Mouse (Mus musculus): ENCODE measurements around the gene Rtf1. TPM values are rescaled to one million over a fixed set of nuclear protein-coding genes. Genes with fewer than 3 reads are reported as not detected.

Gene Rtf1
- total RNA-seq, 2 experiments from 2014 or later = 60.4 to 64.8 TPM

DNA sequence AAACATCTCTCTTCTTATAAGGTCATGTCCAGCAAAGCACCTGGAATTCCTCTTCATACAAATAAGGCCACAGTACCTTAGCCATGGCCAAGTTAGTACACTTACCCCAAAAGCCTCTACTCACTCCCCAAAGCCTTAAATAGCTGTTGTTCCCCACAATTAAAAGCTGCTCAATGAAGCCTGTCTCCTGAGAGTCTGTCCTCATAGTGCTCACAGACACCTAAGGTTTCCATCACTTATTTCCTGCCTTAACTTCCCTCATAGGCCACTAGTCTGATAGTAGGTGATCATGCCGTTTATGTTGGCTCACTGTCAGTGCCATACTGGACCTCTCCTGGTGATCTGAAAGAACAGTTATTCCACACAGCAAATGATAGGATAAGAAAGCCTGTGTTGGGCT is 87.4 kb downstream of the Rtf1 start:
- intact Hi-C loops (cut with DNase I) = no loop called here
- DNase-seq (ENCODE audit: low spot score in 2 of 2) = no peak

DNA sequence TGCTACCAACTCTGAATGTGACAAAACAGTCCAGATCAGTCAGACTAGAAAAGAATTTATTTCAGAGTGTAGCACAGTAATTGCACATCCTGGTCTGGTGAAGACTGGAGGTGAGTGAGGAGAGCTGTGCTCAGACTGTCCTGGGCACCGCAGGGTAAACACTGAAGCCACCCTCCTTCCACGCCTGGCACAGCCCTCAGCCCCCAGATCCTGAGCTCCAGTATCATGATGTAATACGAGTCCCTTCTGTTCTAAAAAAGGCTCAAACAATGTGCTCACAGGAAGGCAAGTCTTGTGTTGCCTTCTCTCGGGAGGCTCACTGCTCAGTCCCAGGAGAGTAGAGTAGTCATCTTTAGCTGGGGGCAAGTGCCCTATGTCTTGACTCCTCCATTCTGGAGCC is 89.1 kb downstream of the Rtf1 start:
- intact Hi-C loops (cut with DNase I) = no loop called here
- DNase-seq (ENCODE audit: low spot score in 2 of 2) = no peak

DNA sequence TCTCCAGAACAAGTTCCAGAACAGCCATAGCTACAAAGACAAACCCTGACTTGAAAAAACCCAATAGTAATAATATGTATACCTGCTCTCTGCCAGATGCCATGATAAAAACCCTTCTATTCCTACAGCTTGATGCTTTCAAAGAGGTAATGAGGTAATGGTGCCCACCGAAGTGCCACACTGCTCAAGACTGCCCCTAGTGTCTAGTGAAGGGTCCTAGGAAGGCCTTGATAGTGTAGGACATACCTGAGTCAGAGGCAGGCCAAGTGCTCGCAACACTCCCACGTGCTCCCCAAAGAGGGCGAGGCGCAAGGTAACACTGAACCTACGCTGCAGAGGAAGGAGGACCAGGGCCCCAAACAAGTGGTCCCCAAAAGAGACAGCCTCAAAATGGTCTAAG is 92.4 kb downstream of the Rtf1 start:
- intact Hi-C loops (cut with DNase I) = no loop called here
- no peak for DNase-seq (ENCODE audit: low spot score in 2 of 2)

Other genes starting within 250 kb of the Rtf1 start
- 10 to 100 TPM; 19.5 to 20.7 TPM for gene Ino80, start 197.4 kb upstream of the Rtf1 start, total RNA-seq (2021)
- gene Exd1, start 127.4 kb upstream of the Rtf1 start, total RNA-seq (2021) = under 1 TPM; 0.57 to 0.98 TPM
- gene Chp1, start 127.4 kb upstream of the Rtf1 start, total RNA-seq (2021) = 100 to 1,000 TPM; 157 to 170 TPM
- under 1 TPM; 0.46 to 0.98 TPM for gene Nusap1, start 56.8 kb upstream of the Rtf1 start, total RNA-seq (2021)
- under 1 TPM; 0.50 TPM for gene Oip5, start 56.6 kb upstream of the Rtf1 start, total RNA-seq (2021)
- 10 to 100 TPM; 31.8 to 33.2 TPM for gene Ndufaf1, start 12.2 kb upstream of the Rtf1 start, total RNA-seq (2021)
- 100 to 1,000 TPM; 188 to 208 TPM for gene Itpka, start 67.3 kb downstream of the Rtf1 start, total RNA-seq (2021)
- gene Ltk, start 85.4 kb downstream of the Rtf1 start, total RNA-seq (2021) = 10 to 100 TPM; 18.9 to 20.6 TPM
- 10 to 100 TPM; 17.7 to 20.2 TPM for gene Rpap1, start 112.5 kb downstream of the Rtf1 start, total RNA-seq (2021)
- 100 to 1,000 TPM; 177 to 182 TPM for gene Tyro3, start 122.7 kb downstream of the Rtf1 start, total RNA-seq (2021)
- gene Mga, start 222.2 kb downstream of the Rtf1 start, total RNA-seq (2021) = 10 to 100 TPM; 62.2 to 67.9 TPM